Mouse (Mus musculus) lung, embryonic 14.5 days (tissue): Measurements from ENCODE around the gene Cfap46. TPM values are rescaled to one million over a fixed set of nuclear protein-coding genes. Genes with fewer than 3 reads are reported as not detected.

ENCODE experiments used
- ATAC-seq: fragments of 200-750 bp; cut with Nextera tagmentation; 2 replicates; pipeline ENCODE4 v1.8.0; 2017; ENCODE audit warnings: mild to moderate bottlenecking, moderate TSS enrichment, moderate library complexity; ENCODE audit not compliant: insufficient read depth
- DNase-seq: peaks from one replicate; pipeline ENCODE4 v3.0.0-alpha.2; 2015
- H3K27ac ChIP-seq: fragments of 300-500 bp; sonication (generic); 2 replicates; pipeline ENCODE4 v1.5.1; 2014; ENCODE audit warnings: low read depth, mild to moderate bottlenecking, moderate library complexity
- H3K27me3 ChIP-seq: fragments of 300-500 bp; sonication (generic); 2 replicates; pipeline ENCODE4 v1.6.1; 2014; ENCODE audit warnings: low read length, control low read depth; ENCODE audit not compliant: insufficient read depth
- H3K36me3 ChIP-seq: fragments of 300-500 bp; sonication (generic); 2 replicates; pipeline ENCODE4 v1.6.1; 2014; ENCODE audit warnings: control low read depth; ENCODE audit not compliant: insufficient read depth
- H3K4me1 ChIP-seq: fragments of 300-500 bp; sonication (generic); 2 replicates; pipeline ENCODE4 v1.6.1; 2014; ENCODE audit warnings: antibody characterized with exemption, control low read depth; ENCODE audit not compliant: insufficient read depth
- H3K4me2 ChIP-seq: fragments of 300-500 bp; sonication (generic); 2 replicates; pipeline ENCODE4 v1.6.1; 2014; ENCODE audit warnings: mild to moderate bottlenecking
- H3K4me3 ChIP-seq: fragments of 300-500 bp; sonication (generic); 2 replicates; pipeline ENCODE4 v1.5.1; 2014; ENCODE audit warnings: low read depth, low read length
- H3K9ac ChIP-seq: fragments of 300-500 bp; sonication (generic); 2 replicates; pipeline ENCODE4 v1.6.1; 2014
- H3K9me3 ChIP-seq: fragments of 300-500 bp; sonication (generic); 2 replicates; pipeline ENCODE4 v1.6.1; 2016; ENCODE audit warnings: low read depth, low read length, control low read depth
- CTCF ChIP-seq: IDR thresholded peaks from 2 replicates; pipeline ENCODE4 v1.5.1; 2016; ENCODE audit warnings: antibody characterized with exemption, low read depth
- WGBS: fragments of 180-500 bp; shearing (Covaris S2); extraction: QIAGEN DNeasy Blood & Tissue Kit; methylation state at CpG from one replicate; pipeline ENCODE4 v1.1.7; 2014; 5-methylcytosine and 5-hydroxymethylcytosine counted together
- polyA plus RNA-seq: library from polyadenylated mRNA; unstranded; fragments of >200 nt; fragmentation: Nextera tagmentation; extraction: Ambion mirVana; gene quantifications from 2 replicates; pipeline ENCODE4 v1.2.1, GENCODE M21; 2014

Cfap46 gene
- polyA plus RNA-seq, 1 experiment from 2014 or later = 0.13 TPM

- Histone ChIP-seq H3K9me3 (no peaks in the 10 kb centered on the region), H3K4me2 (no peak overlapping the region), H3K4me3 (no peak overlapping the region), H3K27ac (no peak overlapping the region), H3K36me3 (no peaks in the 10 kb centered on the region), H3K4me1 (no peaks in the 10 kb centered on the region), H3K9ac (no peak overlapping the region), H3K27me3 (no peaks in the 10 kb centered on the region)
- 56% methylated on average over 12 of the region's 12 CpGs for WGBS
- peak; percentile 56 for ATAC-seq
- peak; percentile 84 for DNase-seq
- TF ChIP-seq CTCF = peak; percentile 91
Observed at GRCm38 (mm10) chr7:139615767-139616766, 67.5 kb downstream of the Cfap46 start.

- no peaks in the 10 kb centered on the region for H3K9me3 ChIP-seq
- no peak for DNase-seq
- H3K9ac ChIP-seq = no peak overlapping the region
- H3K27me3 ChIP-seq = no peaks in the 10 kb centered on the region
- H3K4me3 ChIP-seq = no peak overlapping the region
- ATAC-seq = no peak
- no peaks in the 10 kb centered on the region for H3K36me3 ChIP-seq
- no peak for TF ChIP-seq CTCF
- 84% methylated on average over 2 of the region's 2 CpGs for WGBS
- H3K4me1 ChIP-seq = no peaks in the 10 kb centered on the region
- no peak overlapping the region for H3K27ac ChIP-seq
- H3K4me2 ChIP-seq = no peak overlapping the region
Observed at GRCm38 (mm10) chr7:139610328-139610727, 73.3 kb downstream of the Cfap46 start.

- no peak for ATAC-seq
- Histone ChIP-seq H3K4me1 (no peaks in the 10 kb centered on the region), H3K27ac (no peak overlapping the region), H3K4me3 (no peak overlapping the region), H3K9me3 (no peaks in the 10 kb centered on the region), H3K27me3 (peaks cover 4% of the 10 kb centered on the region; the same call in 1 of the 2 replicates), H3K4me2 (no peak overlapping the region), H3K9ac (no peak overlapping the region), H3K36me3 (no peaks in the 10 kb centered on the region)
- 61% methylated on average over 6 of the region's 6 CpGs for WGBS
- TF ChIP-seq CTCF = no peak
- no peak for DNase-seq
Observed at GRCm38 (mm10) chr7:139595862-139596261, 87.8 kb downstream of the Cfap46 start.

- no peak overlapping the region for H3K9ac ChIP-seq
- no peak overlapping the region for H3K4me3 ChIP-seq
- no peak for ATAC-seq
- 60% methylated on average over 6 of the region's 6 CpGs for WGBS
- no peaks in the 10 kb centered on the region for H3K9me3 ChIP-seq
- peaks cover 4% of the 10 kb centered on the region; the same call in 1 of the 2 replicates for H3K27me3 ChIP-seq
- H3K27ac ChIP-seq = no peak overlapping the region
- no peak for TF ChIP-seq CTCF
- no peak overlapping the region for H3K4me2 ChIP-seq
- no peaks in the 10 kb centered on the region for H3K4me1 ChIP-seq
- no peaks in the 10 kb centered on the region for H3K36me3 ChIP-seq
- DNase-seq = no peak
Observed at GRCm38 (mm10) chr7:139595311-139595710, 88.3 kb downstream of the Cfap46 start.

- no peak for TF ChIP-seq CTCF
- Histone ChIP-seq H3K4me2 (no peak overlapping the region), H3K4me1 (no peaks in the 10 kb centered on the region), H3K36me3 (no peaks in the 10 kb centered on the region), H3K27me3 (peaks cover 31% of the 10 kb centered on the region), H3K4me3 (no peak overlapping the region), H3K27ac (no peak overlapping the region), H3K9ac (no peak overlapping the region), H3K9me3 (no peaks in the 10 kb centered on the region)
- ATAC-seq (no peak), DNase-seq (no peak)
- 79% methylated on average over 5 of the region's 5 CpGs for WGBS
Observed at GRCm38 (mm10) chr7:139591311-139591710, 92.3 kb downstream of the Cfap46 start.

- TF ChIP-seq CTCF = peak; percentile 85
- H3K9me3 ChIP-seq = no peaks in the 10 kb centered on the region
- no peaks in the 10 kb centered on the region for H3K36me3 ChIP-seq
- DNase-seq (peak; percentile 71), ATAC-seq (peak; percentile 44; the same call in 1 of the 2 replicates)
- H3K4me1 ChIP-seq = no peaks in the 10 kb centered on the region
- H3K4me3 ChIP-seq = no peak overlapping the region
- H3K9ac ChIP-seq = no peak overlapping the region
- WGBS = 20% methylated on average over 3 of the region's 3 CpGs
- H3K4me2 ChIP-seq = no peak overlapping the region
- H3K27me3 ChIP-seq = peaks cover 41% of the 10 kb centered on the region
- H3K27ac ChIP-seq = no peak overlapping the region
Observed at GRCm38 (mm10) chr7:139590302-139590701, 93.3 kb downstream of the Cfap46 start.

GRCm38 (mm10) chr7:139587919-139588318 is 95.7 kb downstream of the Cfap46 start:
- 34% methylated on average over 7 of the region's 7 CpGs for WGBS
- H3K4me3 ChIP-seq = no peak overlapping the region
- H3K9me3 ChIP-seq = no peaks in the 10 kb centered on the region
- no peaks in the 10 kb centered on the region for H3K36me3 ChIP-seq
- no peak overlapping the region for H3K4me2 ChIP-seq
- no peak for DNase-seq
- peaks cover 61% of the 10 kb centered on the region for H3K27me3 ChIP-seq
- ATAC-seq = no peak
- no peak overlapping the region for H3K9ac ChIP-seq
- no peaks in the 10 kb centered on the region for H3K4me1 ChIP-seq
- TF ChIP-seq CTCF = no peak
- H3K27ac ChIP-seq = no peak overlapping the region
